Mouse (Mus musculus) 3T3-L1 (cell line): ENCODE measurements around the gene Pnp2.
"Not testable (repeated sequence)": the region's sequence is repeated elsewhere in the genome, so short reads cannot be mapped to it uniquely, and the experiment has no call there.

ENCODE experiments used
- DNase-seq: peaks from one replicate; pipeline ENCODE4 v3.0.0-alpha.2; 2015; ENCODE audit warnings: low read depth, low spot score

Gene Pnp2

GRCm38 (mm10) chr14:50955942-50956508 is at the start of gene Pnp2:
Gene Pnp2, plus strand, starts transcription at chr14:50955992.
- not testable (repeated sequence) for DNase-seq

GRCm38 (mm10) chr14:50908126-50908525 is 47.7 kb upstream of the Pnp2 start:
- no peak for DNase-seq

GRCm38 (mm10) chr14:50911356-50911755 is 44.4 kb upstream of the Pnp2 start:
- DNase-seq = no peak

GRCm38 (mm10) chr14:50923437-50923836 is 32.4 kb upstream of the Pnp2 start:
- DNase-seq = peak; percentile 39

- DNase-seq = peak; percentile 98
These were observed 31.3 kb upstream of the Pnp2 start, which contains the start of the genes Osgep and Apex1 for GRCm38 (mm10) chr14:50924281-50925064. Gene Osgep, minus strand, starts transcription at chr14:50924893. Gene Apex1, plus strand, starts transcription at chr14:50924968.

GRCm38 (mm10) chr14:50925111-50925920 is 30.5 kb upstream of the Pnp2 start:
- DNase-seq = peak; percentile 38

GRCm38 (mm10) chr14:50927366-50927765 is 28.4 kb upstream of the Pnp2 start:
- no peak for DNase-seq

GRCm38 (mm10) chr14:50929951-50930350 is 25.8 kb upstream of the Pnp2 start:
- DNase-seq = no peak

- peak; percentile 27 for DNase-seq
These were observed 25.4 kb upstream of the Pnp2 start for GRCm38 (mm10) chr14:50930377-50930753.

GRCm38 (mm10) chr14:50930754-50931492 is 24.9 kb upstream of the Pnp2 start, which contains the start of the genes Pip4p1 and Pnp:
Gene Pip4p1, minus strand, starts transcription at chr14:50930856.
Gene Pnp, plus strand, starts transcription at chr14:50931082.
- peak; percentile 99 for DNase-seq

- peak; percentile 63 for DNase-seq
These were observed 24.2 kb upstream of the Pnp2 start for GRCm38 (mm10) chr14:50931493-50932020.

GRCm38 (mm10) chr14:50936649-50937048 is 19.1 kb upstream of the Pnp2 start:
- DNase-seq = no peak

GRCm38 (mm10) chr14:50938119-50938908 is 17.5 kb upstream of the Pnp2 start:
- no peak for DNase-seq

- DNase-seq = peak; percentile 71
These were observed 16.9 kb upstream of the Pnp2 start for GRCm38 (mm10) chr14:50938940-50939339.

- peak; percentile 97 for DNase-seq
These were observed 11.7 kb upstream of the Pnp2 start, which contains the start of gene Gm49342 for GRCm38 (mm10) chr14:50943932-50944667. Gene Gm49342, plus strand, starts transcription at chr14:50944517.

GRCm38 (mm10) chr14:50944668-50945033 is 11.1 kb upstream of the Pnp2 start:
- DNase-seq = peak; percentile 69

- DNase-seq = not testable (repeated sequence)
These were observed 10.7 kb upstream of the Pnp2 start for GRCm38 (mm10) chr14:50945081-50945480.

GRCm38 (mm10) chr14:50945526-50945925 is 10.3 kb upstream of the Pnp2 start:
- not testable (repeated sequence) for DNase-seq

- DNase-seq = no peak
These were observed 305 bp upstream of the Pnp2 start for GRCm38 (mm10) chr14:50955487-50955886.
